Mouse (Mus musculus) brain, embryonic 18.5 days (tissue): ENCODE measurements around the gene Eepd1.
A peak's percentile ranks its signal among the peaks of the same experiment; 100 is the strongest.

Experiments used
- DNase-seq: peaks from one replicate; pipeline ENCODE4 v3.0.0-alpha.2; 2012; ENCODE audit warnings: low read depth, low spot score

The Eepd1 gene

DNA sequence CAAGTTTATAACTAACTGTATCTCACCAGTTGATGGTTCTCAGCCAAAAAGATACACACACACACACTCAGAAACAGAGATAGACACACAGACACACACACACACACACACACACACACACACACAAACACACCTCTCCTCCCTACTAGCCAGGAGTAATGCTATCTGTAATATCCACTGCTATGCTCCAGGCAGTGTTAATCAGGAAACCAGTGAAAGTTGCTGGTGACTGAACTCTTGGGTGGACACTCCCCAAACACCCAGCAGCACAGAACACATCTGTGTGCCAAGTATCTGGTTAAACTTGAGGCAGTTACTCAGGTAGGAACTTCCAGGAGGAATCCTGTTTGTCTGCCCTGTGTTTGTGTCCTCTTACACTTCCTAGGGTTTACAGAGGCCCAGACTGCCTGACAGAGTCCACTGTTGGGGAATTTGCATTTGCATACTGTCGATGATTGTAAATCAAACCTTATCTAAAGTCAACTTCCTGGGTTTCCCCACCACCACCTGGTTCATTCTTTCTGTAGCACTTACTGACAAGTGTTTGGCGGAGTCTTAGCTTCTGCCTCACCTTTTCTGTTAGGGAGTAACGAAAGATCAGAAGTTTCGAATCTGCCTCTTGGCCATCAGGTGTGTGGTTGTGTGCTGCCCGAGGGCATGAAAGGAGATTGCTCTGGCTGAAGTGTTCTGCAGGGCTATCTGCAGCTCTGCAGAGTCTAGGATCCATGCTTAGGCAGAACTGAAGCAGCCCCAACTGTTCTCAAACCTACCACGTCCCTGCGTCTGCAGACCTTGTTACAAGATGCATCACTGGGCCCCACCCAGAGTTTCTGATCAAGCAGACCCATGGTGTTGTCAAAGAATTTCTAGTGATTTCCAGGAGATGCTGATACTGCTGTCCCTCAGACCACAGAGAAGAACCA is 97.6 kb downstream of the Eepd1 start:
- no peak for DNase-seq

DNA sequence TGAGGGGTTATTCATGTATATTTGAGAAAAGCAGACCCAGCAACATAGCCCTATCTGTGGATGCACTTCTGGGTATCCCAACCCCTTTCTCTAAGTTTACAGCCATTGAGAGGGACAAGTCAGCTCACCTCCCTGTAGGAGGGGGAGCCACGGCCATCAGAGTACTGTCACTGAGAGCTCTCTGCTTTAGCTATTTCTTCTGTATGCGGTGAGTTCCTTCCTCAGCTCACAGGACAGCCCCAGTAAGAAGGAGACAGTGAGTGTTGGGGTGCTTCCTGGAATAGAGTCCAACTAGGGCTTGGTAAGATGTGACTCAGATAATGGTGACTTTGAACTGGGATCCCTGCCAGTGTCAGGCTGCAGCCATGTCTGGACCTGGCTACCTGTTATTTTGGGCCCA is 102.3 kb downstream of the Eepd1 start:
- DNase-seq = no peak

DNA sequence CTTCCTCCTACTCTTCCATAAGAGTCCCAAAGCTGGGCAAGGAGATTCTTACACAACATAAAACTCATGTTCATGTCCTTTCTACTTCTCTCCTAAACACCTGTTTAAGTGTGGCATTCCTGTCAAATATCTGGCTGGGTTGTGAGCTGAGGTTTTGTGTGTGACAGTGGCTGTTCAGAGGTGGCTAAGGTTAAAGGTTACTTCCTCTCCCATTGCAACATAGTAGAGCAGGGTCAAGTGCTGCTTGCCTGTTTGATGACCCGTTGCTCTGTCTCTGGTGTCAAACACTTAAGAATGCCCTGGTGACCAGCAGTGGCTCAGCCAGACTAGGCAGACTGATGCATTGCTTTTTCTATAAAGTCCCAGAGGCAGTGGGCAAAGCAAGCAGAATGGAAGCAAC is 104.3 kb downstream of the Eepd1 start:
- no peak for DNase-seq

DNA sequence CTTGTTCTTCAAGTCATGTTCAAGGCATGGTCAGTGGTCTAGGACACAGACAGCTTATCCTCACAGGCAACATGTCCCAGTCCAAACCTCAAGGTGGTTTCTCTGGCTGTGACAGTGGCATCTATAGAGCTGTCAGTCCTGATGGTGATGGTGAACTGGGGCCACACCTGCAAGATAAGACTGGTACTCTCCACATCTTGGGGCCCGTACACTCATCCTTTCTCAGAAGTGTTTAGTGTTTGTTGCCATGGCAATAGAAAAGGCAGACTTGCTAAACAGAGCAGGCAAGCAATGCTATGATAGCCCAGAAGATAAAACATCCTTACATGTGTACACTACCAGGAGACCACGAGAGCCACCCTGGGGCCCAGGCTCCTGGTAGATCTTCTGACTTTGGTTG is 107.2 kb downstream of the Eepd1 start:
- no peak for DNase-seq

DNA sequence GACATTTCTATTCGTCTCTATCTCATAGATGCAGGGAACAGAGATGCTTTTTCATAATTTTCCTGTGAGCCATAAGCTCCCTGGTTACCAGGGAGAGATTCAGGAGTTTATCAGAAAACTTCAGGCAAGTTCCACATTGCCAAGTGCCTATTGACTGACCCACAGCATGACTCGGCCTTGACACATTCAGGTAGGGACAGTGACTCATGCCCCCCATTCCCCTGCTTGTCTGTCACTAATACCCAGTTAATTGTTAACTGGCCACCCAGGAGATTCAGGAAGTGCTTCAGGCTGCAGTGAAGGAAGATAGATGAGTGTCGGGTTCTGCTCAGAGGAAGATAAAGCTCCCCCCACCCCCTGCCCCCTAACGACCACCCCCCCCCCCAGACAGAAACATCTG is 109.4 kb downstream of the Eepd1 start:
- DNase-seq = no peak

DNA sequence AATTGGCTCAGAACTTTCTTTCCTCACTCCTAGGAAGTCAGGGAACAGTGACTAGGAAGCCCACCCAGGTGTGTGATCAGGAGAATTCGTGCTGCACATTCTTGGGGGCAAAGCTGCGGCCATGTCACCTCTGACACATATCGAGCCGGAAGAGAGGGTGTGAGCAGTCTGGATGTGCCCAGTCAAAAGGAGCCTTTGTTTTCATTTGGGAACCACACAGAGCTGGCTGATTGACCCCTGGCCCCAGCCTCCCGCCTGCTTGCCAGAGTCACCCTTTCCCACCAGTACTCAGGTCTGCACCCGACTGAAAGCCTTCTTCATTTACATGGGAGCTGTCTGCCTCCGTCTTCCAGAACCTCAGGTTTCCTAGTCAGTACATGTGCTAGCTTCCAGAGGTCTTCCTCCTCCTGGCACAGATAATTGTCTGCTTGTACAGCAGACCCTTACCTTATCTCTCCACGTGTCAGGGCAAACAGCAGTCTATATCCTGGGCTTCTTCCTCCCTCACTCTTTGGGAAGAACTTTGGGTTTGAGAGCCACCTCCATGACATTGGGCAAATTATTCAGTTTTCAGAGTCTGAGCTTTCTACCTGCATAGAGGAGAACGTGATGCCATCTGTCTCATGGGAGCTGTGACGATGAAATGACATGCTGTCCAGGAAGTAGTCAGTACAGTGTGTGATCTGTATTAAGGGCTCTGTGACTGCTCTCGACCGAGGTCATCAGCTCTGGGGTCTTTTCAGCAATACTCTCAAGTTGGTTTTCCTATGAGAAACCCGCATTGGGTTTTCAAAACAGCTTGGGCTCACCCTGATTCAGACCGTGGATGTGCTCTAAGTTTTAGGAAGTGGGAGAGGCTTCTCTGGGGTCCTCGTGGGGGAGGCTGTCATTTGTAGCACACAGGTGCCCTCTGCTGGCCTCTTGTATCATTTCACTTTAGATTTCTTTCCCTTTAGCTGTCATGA is 110.3 kb downstream of the Eepd1 start:
- peak; percentile 32 for DNase-seq

DNA sequence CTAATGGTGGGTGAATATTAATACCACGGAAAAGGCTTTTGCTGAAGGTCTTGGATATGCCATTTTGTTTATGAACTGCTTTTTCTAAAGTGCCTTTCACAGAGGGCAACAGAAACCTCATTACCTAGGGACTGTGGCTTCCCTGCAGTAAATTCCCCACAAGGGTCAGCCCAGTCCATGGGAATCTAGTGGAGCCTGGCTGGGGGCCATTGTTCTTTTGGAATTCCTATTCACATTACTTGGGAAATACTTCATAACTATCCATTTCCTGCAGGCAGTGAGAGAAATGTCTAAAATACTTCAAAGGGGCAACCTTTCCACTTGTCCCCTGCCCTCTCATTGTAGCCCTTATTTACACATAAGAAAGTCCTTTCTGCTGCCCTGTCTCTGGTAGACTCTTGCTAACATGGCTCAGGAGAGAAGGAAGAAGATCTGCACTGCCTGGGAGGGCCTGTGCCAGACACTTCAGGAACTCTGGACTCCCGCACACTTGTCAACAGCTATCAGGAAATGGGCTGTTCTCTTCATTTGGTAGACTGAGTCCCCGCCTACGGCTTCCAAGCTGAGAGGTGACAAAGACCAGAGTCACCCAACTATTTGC is 111.1 kb downstream of the Eepd1 start:
- DNase-seq = no peak

DNA sequence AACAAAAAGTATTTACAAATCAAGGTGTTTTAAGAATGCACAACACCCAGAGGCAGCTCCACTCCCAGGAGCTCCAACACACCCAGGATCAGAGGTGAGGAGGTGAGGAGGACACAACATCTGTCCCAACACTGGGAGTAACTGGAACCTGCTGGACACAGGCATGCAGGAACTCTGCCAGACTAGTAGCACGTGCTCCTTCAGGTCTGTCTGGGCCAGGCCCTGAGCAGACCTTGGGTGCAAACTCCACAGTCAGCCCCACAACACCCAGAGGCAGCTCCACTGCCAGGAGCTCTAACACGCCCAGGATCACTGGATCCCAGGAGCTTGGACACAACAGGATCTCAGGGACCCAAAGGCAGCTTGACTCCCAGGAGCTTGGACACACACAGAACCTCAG is 143.4 kb downstream of the Eepd1 start:
- no peak for DNase-seq

DNA sequence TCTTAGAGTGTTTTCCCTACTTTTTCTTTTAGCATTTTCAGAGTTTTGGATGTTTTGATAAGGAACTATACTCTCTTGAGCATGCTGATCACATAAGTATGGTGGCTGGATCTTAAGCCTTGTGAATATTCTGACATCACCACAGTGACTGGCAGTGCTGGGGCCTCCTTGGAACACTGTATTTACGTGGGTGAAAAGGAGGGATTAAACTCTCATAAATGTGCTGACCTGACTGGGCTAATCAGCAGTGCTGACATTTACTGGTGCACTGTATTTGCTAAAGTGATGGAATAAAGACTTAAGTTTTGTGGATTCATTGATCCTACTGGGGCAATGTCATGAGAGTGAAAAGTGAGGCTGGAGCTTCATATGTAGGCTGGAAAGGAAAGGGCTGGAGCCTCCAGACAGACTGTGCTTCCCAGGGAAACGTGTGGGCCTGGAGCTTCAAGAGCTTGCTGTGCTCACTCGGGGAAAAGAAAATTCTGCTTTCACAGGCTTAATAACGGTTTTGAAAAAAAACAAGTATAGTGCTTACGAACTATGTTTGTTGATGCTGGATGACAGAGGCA is 148.3 kb downstream of the Eepd1 start:
- DNase-seq = no peak
